In genomic region chr13:63227785-63228184, GRCm38 (mm10) we compare ENCODE assay signal across 26 mouse cellular contexts.
"Had no signal": no experiment of that assay in that cellular context is flagged by ENCODE, and none has a peak within 500 bp of the region (broad histone marks: within the 10 kb centered on the region; RNA-seq: fewer than 3 reads in every experiment).

No protein-coding gene starts in this region.

- H3K4me1 ChIP-seq: liver, embryonic 13.5 days; liver, embryonic 15.5 days had no signal

- H3K9me3 ChIP-seq: heart, embryonic 10.5 days; heart, embryonic 12.5 days; hindbrain, embryonic 10.5 days; hindbrain, embryonic 12.5 days; intestine, embryonic 15.5 days; kidney, embryonic 15.5 days; limb, embryonic 10.5 days; limb, embryonic 12.5 days; liver, embryonic 13.5 days; liver, embryonic 15.5 days had no signal

- DNase-seq: gastrocnemius, adult 2 months; gastrocnemius, postnatal 10 days; gastrocnemius, postnatal 25 days; heart, adult 18-20 months; heart, postnatal 10 days; heart, postnatal 4 days; kidney, postnatal 25 days; kidney, postnatal 4 days; liver, embryonic 13.5 days had no signal

- H3K36me3 ChIP-seq: heart, embryonic 10.5 days; heart, embryonic 12.5 days; hindbrain, embryonic 10.5 days; hindbrain, embryonic 12.5 days; intestine, embryonic 15.5 days; kidney, embryonic 15.5 days; limb, embryonic 10.5 days; limb, embryonic 12.5 days; liver, embryonic 13.5 days; liver, embryonic 15.5 days had no signal

- H3K4me3 ChIP-seq: gastrocnemius, adult 2 months; heart, embryonic 10.5 days; heart, embryonic 12.5 days; hindbrain, embryonic 10.5 days; hindbrain, embryonic 12.5 days; intestine, embryonic 15.5 days; kidney, embryonic 15.5 days; layer of hippocampus, adult 2 months; left cerebral cortex, adult 2 months; limb, embryonic 10.5 days; limb, embryonic 12.5 days; liver, embryonic 13.5 days; liver, embryonic 15.5 days had no signal

- H3K4me2 ChIP-seq: heart, embryonic 12.5 days; hindbrain, embryonic 12.5 days; hindbrain, embryonic 14.5 days; intestine, embryonic 15.5 days; kidney, embryonic 15.5 days; limb, embryonic 12.5 days; liver, embryonic 13.5 days; liver, embryonic 15.5 days had no signal

- H3K27ac ChIP-seq: gastrocnemius, adult 2 months; heart, embryonic 10.5 days; hindbrain, embryonic 10.5 days; hindbrain, embryonic 12.5 days; hindbrain, embryonic 14.5 days; intestine, embryonic 15.5 days; kidney, embryonic 15.5 days; kidney, postnatal 0 days; layer of hippocampus, adult 2 months; left cerebral cortex, adult 2 months; limb, embryonic 10.5 days; limb, embryonic 12.5 days; liver, embryonic 13.5 days; liver, embryonic 15.5 days had no signal

- H3K27me3 ChIP-seq: heart, embryonic 12.5 days; hindbrain, embryonic 12.5 days; intestine, embryonic 15.5 days; kidney, embryonic 15.5 days; limb, embryonic 12.5 days; liver, embryonic 13.5 days; liver, embryonic 15.5 days had no signal

- H3K9ac ChIP-seq: heart, embryonic 12.5 days; hindbrain, embryonic 12.5 days; hindbrain, embryonic 14.5 days; intestine, embryonic 15.5 days; kidney, embryonic 15.5 days; limb, embryonic 12.5 days; liver, embryonic 13.5 days; liver, embryonic 15.5 days had no signal

- ATAC-seq: forebrain, embryonic 16.5 days; hindbrain, embryonic 16.5 days; inflammation-experienced regulatory T-cells, adult 6 months; intestine, embryonic 15.5 days; intestine, postnatal 0 days had no signal
